Comparison of ENCODE assay signal across 8 mouse cellular contexts in the genomic region with DNA sequence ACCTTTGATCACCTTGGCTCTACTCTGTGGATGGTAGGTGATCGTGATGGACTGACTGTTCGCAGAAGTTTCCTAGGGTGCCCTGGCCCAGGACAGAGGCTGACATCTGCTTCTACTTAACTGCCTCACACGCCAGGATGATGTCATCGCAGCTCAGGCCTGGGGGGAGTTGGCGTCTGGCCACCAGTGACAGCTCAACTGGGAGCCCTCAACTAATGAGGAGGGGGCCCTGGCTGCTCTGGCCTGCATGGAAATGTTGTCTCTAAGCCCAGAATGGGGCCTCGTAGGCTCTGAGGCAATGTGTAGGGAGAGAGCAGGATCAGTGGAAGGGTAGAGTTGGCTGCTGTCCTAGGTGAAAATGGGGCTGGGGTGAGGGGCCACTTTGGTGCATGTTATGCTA.
A peak's percentile ranks its signal among the peaks of the same experiment; 100 is the strongest.
DNase-seq lines count a peak whose midpoint lies in the region; ATAC-seq lines count a peak whose summit lies in the region.

No protein-coding gene starts in this region.

- DNase-seq in kidney, postnatal 25 days: no peak
- DNase-seq in adrenal gland, adult 8-10 months: peak; percentile 24
- DNase-seq in gastrocnemius, postnatal 14 days: peak; percentile 75
- DNase-seq in layer of hippocampus, postnatal 25 days (ENCODE audit: extremely low spot score in 1 of 2, low spot score in 1 of 2): no peak
- DNase-seq in layer of hippocampus, postnatal 10 days (ENCODE audit: low spot score in 2 of 2): no peak

- no peaks in the 10 kb centered on the region for H3K27me3 ChIP-seq in kidney, embryonic 14.5 days (ENCODE audit: control insufficient read depth, insufficient read depth, low read length)
- no peaks in the 10 kb centered on the region for H3K27me3 ChIP-seq in lung, embryonic 16.5 days (ENCODE audit: control insufficient read depth, insufficient read depth, low read depth, low read length)

- no peak overlapping the region for H3K4me2 ChIP-seq in kidney, embryonic 14.5 days (replicated peaks; ENCODE audit: low read depth, low read length)
- H3K4me2 ChIP-seq in lung, embryonic 16.5 days (ENCODE audit: low read depth, low read length): no peak overlapping the region

- WGBS in kidney, embryonic 14.5 days: 42% methylated on average over 6 of the region's 6 CpGs
- WGBS in lung, embryonic 16.5 days: 33% methylated on average over 6 of the region's 6 CpGs

- H3K4me3 ChIP-seq in kidney, embryonic 14.5 days (ENCODE audit: low read length): no peak overlapping the region
- H3K4me3 ChIP-seq in lung, embryonic 16.5 days (ENCODE audit: low read length): no peak overlapping the region

- no peaks in the 10 kb centered on the region for H3K9me3 ChIP-seq in kidney, embryonic 14.5 days (ENCODE audit: control insufficient read depth, low read length)
- 0 out of 2 replicates have a peak, but pooled peaks cover 2% of the 10 kb centered on the region for H3K9me3 ChIP-seq in lung, embryonic 16.5 days (ENCODE audit: control insufficient read depth, low read length)

- no peak overlapping the region for H3K9ac ChIP-seq in kidney, embryonic 14.5 days (ENCODE audit: low read depth, low read length)
- H3K9ac ChIP-seq in lung, embryonic 16.5 days (ENCODE audit: low read length): no peak overlapping the region

- no peaks in the 10 kb centered on the region for H3K4me1 ChIP-seq in kidney, embryonic 14.5 days (ENCODE audit: control insufficient read depth, insufficient read depth, low read length)
- peaks cover 8% of the 10 kb centered on the region for H3K4me1 ChIP-seq in lung, embryonic 16.5 days (replicated peaks; ENCODE audit: control insufficient read depth, insufficient read depth, low read length)

- no peaks in the 10 kb centered on the region for H3K36me3 ChIP-seq in kidney, embryonic 14.5 days (ENCODE audit: control insufficient read depth, insufficient read depth, low read length)
- H3K36me3 ChIP-seq in lung, embryonic 16.5 days (ENCODE audit: control insufficient read depth, insufficient read depth, low read length): no peaks in the 10 kb centered on the region

- peak; percentile 71 for ATAC-seq in kidney, embryonic 14.5 days (ENCODE audit: low FRiP score, low TSS enrichment)
- ATAC-seq in lung, embryonic 16.5 days (ENCODE audit: low read depth): peak; percentile 95
- ATAC-seq in megakaryocyte progenitor cell, adult 5-6 weeks (replicated peaks; ENCODE audit: poor library complexity): no peak

- intact Hi-C loops in gastrocnemius, postnatal 14 days (cut with DNase I; ENCODE audit: low total_unique reads): no loop called here

- H3K27ac ChIP-seq in kidney, embryonic 14.5 days (ENCODE audit: low read depth, low read length): no peak overlapping the region
- peak overlapping the region; percentile 38; the same call in 1 of the 2 replicates for H3K27ac ChIP-seq in lung, embryonic 16.5 days (ENCODE audit: low read length)

Comparison
In these comparisons a context has a peak if more than half of its experiments do, and no peak if none do; other contexts are left out.
1. DNase-seq: peak in adrenal gland, adult 8-10 months (single experiment) and gastrocnemius, postnatal 14 days (single experiment); none in kidney, postnatal 25 days (0 of 2), layer of hippocampus, postnatal 25 days (0 of 2) and layer of hippocampus, postnatal 10 days (0 of 2).